Mouse (Mus musculus) mouse trophoblast stem cell (cell line): ENCODE results near the gene Klf3.

Experiments
- in situ Hi-C, 2 experiments: fragments of 300-500 bp; cut with MseI, MboI; formaldehyde crosslinking; loops; 2 replicates in 1 of 2; 3 replicates in 1 of 2; pipeline ENCODE4 v1.15.1; 2025

Gene Klf3

DNA sequence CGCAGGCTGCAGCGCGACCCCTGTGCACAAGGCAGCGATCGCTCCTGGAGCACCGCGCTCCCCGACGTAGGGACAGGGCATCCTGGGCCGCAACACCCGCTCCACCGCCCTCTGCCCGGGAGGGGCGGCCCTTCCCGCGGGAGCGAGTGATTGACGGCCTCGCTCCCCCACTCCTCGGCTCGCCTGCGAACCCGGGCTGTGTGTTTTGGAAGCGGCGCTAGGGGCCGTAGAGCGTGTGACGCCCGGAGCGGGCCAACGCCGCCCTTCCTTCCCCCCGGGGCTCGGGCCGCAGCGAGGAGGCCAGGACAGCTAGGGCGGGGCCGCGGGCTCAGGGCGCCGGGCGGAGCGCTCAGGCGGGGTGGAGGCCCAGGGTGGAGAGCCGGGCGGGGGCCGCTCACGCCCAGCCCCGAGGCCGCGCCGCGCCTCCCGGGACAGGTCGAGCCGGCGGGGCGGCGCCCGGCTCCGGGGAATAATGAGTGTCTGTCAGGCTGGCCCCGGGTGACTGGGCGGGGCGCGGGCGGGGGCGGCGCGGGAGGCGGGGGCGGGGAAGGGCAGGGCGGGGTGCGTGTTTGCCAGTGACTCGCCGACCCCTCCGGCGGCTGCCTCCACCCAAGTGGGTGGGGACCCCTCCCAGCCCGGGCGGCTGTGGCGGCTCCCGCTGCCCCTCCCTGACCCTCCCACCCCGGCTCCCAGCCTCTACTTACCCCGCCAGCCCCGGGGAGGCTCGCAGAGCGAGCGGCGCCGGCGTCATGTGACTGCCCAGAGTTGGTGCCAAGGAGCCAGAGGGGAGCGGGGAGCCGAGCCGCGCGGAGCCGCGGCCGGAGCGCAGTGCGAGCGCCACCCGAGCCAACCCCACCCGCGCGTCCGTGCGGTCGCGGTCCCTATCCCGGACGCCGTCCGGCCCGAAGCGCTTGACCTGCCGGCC is at the start of gene Klf3:
Gene Klf3 (plus strand): TSS at position 594 of the 925 bp plus-strand sequence.
- in situ Hi-C loops = loop anchor here in 1 of 2 experiments (10.0 kb wide), 1 partner anchor 418 kb away; no protein-coding TSS in a partner anchor

DNA sequence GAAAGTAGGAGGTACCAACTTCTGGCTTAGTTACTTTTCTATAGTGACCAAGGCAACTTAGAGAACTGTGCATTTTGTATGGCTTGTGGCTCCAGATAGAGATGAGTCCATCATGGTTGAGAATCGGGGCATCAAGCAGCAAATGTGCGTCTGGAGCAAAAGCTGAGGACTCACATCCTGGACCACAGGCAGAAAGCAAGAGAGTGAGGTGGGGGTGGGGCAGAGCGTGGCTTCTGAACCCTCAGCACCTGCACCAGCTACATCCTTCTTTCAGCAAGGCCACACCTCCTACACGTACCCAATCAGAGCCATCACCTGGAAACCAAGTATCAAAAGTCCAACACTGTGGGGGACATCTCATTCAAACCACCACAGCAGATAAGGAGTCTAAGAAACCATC is 40.9 kb upstream of the Klf3 start:
- in situ Hi-C loops = no loop called here

- in situ Hi-C loops = no loop called here
These were observed 38.7 kb upstream of the Klf3 start for GRCm38 (mm10) chr5:64764452-64764851.

- in situ Hi-C loops = no loop called here
These were observed 37.4 kb upstream of the Klf3 start for GRCm38 (mm10) chr5:64765765-64766164.

GRCm38 (mm10) chr5:64766626-64767025 is 36.6 kb upstream of the Klf3 start:
- in situ Hi-C loops = no loop called here

GRCm38 (mm10) chr5:64771619-64772018 is 31.6 kb upstream of the Klf3 start:
- in situ Hi-C loops = no loop called here

- in situ Hi-C loops = no loop called here
These were observed 25.0 kb upstream of the Klf3 start for GRCm38 (mm10) chr5:64778211-64778610.

GRCm38 (mm10) chr5:64779285-64779684 is 23.9 kb upstream of the Klf3 start:
- in situ Hi-C loops = no loop called here

DNA sequence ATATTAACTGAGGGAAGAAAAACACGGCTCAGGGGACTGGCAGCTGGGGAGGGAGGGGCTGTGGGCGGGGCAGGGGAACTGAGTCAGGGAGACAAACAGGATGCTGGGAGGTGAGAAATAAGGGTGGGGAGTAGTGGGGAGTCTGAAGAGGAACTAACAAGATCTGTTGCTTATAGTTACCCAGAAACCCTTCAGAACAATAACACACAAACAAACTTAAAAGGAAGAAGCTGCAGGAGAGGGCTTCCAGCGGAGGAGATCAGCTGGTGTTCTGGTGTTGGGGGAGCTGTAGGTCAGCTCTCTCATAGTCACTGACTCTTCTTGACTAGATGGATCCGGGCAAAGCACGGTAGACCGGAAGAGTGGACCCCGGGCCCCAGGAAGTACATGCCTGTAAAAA is 22.4 kb upstream of the Klf3 start:
- in situ Hi-C loops = no loop called here

- in situ Hi-C loops = no loop called here
These were observed 15.0 kb upstream of the Klf3 start for GRCm38 (mm10) chr5:64788175-64788574.

- in situ Hi-C loops = no loop called here
These were observed 5.0 kb upstream of the Klf3 start for GRCm38 (mm10) chr5:64798209-64798608.

- in situ Hi-C loops = loop anchor here in 1 of 2 experiments (10.0 kb wide), 1 partner anchor 417 kb away; no protein-coding TSS in a partner anchor
These were observed 1.6 kb upstream of the Klf3 start for GRCm38 (mm10) chr5:64801545-64801944.

- in situ Hi-C loops = loop anchor here in 1 of 2 experiments (10.0 kb wide), 1 partner anchor 417 kb away; no protein-coding TSS in a partner anchor
These were observed 1.0 kb upstream of the Klf3 start for GRCm38 (mm10) chr5:64802143-64802542.

DNA sequence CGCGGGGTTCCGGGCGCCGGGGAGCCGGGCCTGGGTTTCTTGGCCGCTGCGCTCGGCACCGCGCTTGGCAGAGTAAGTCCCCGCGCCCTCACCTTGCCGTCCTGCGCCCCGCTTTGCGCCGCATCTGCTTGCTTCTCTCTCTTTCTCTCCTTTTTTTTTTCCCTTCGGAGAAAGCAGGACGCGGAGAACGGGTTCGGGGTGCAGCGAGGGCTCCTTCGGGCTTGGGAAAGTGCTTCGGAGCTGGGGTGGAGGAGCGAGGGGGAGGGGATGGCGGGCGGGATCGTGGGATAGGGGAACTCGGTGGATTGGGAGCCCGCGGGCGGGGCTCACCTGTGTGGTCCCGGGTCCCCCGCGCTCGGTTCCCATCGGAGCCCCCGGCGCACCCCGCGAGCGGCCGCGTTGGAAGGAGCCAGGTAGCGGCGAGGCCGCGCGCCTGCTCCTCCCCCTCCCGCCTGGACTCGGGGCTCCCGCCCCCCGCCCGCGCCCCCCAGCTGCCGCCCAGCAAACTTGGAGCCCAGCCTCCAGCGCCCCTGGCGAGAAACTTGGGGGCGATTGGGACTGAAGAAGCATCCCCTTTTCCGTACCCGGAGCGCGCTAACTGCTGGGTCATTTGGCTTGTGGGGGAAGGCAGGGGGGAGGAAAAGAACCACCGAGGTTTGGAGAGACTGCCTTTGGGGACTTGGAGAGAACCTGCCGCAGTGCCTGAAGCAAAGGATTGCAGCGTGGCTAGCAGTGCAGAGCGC is 703 bp downstream of the Klf3 start:
- in situ Hi-C loops = loop anchor here in 1 of 2 experiments (10.0 kb wide), 1 partner anchor 419 kb away; no protein-coding TSS in a partner anchor

GRCm38 (mm10) chr5:64805131-64805872 is 2.1 kb downstream of the Klf3 start:
- in situ Hi-C loops = loop anchor here in 1 of 2 experiments (10.0 kb wide), 1 partner anchor 421 kb away; no protein-coding TSS in a partner anchor

GRCm38 (mm10) chr5:64805873-64806505 is 2.8 kb downstream of the Klf3 start:
- in situ Hi-C loops = loop anchor here in 1 of 2 experiments (10.0 kb wide), 1 partner anchor 421 kb away; no protein-coding TSS in a partner anchor

GRCm38 (mm10) chr5:64806600-64806999 is 3.4 kb downstream of the Klf3 start:
- in situ Hi-C loops = loop anchor here in 1 of 2 experiments (10.0 kb wide), 1 partner anchor 422 kb away; no protein-coding TSS in a partner anchor

DNA sequence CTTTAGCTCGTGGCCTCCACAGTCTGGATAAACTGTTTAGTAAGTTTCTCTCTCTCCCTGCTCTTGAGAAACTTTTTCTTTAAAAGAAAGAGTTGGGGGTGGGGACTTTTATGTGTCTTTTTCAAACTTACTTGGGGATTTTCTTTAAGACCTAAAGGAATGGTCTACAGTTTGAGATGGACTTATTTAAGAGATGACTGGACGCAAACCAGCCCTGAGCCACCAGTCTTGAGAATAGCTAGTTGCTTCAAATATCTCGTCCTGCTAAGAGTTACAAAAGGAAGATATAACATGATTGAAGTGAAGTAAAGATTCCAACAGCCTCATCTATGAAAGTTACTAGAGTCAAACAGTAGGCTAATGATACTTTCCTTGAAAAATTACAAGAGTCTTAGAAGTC is 4.0 kb downstream of the Klf3 start:
- in situ Hi-C loops = loop anchor here in 1 of 2 experiments (10.0 kb wide), 1 partner anchor 422 kb away; no protein-coding TSS in a partner anchor

- in situ Hi-C loops = loop anchor here in 1 of 2 experiments (10.0 kb wide), 1 partner anchor 423 kb away; no protein-coding TSS in a partner anchor
These were observed 4.4 kb downstream of the Klf3 start for GRCm38 (mm10) chr5:64807603-64808002.
